Mouse (Mus musculus) neural tube, embryonic 10.5 days (tissue): ENCODE data around the gene Psme3.
"Not testable (repeated sequence)": the region's sequence is repeated elsewhere in the genome, so short reads cannot be mapped to it uniquely, and the experiment has no call there.

Experiments
- DNase-seq: peaks from one replicate; pipeline ENCODE4 v3.0.0-alpha.2; 2017; ENCODE audit warnings: low spot score; ENCODE audit errors: extremely low spot score

Gene Psme3

GRCm38 (mm10) chr11:101312150-101312549, 3.9 kb upstream of the Psme3 start:
- no peak for DNase-seq

DNA sequence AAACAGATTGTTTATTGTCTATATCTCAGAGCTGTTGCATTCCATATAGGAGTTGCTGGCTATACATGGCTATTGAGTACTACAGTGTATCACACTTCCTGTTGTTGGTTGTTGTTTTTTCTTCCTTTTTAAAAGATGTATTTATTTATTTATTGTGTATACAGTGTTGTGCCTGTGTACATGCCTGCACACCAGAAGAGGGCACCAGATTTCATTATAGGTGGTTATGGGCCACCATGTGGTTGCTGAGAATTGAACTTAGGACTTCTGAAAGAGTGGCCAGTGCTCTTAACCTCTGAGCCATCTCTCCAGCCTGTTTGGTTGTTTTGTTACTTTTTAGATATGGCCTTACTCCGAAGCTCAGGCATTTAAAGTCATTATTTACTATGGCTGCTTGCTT, 1.4 kb upstream of the Psme3 start:
- no peak for DNase-seq

GRCm38 (mm10) chr11:101315082-101315650, 847 bp upstream of the Psme3 start:
- DNase-seq = no peak

DNA sequence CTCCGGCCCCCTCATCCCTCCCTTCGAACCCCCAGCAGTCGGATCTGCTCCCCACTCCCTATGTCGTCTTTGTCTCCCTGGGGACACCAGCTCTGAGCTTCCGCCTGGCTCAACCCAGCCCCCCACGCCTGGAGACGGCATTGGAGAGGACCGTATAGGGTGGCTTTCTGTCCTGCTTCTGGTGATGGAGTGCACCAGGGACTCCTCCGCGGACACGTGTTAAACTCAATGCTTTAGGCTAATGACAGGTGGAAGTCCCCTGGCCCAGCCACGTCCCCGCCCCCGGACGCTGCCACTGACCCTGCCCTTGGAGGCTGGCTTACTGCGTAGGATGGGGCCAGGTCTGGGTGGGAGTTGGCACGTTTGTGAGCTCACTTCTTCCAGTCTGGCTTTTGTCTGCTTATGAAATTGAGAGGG, 496 bp downstream of the Psme3 start:
- no peak for DNase-seq

DNA sequence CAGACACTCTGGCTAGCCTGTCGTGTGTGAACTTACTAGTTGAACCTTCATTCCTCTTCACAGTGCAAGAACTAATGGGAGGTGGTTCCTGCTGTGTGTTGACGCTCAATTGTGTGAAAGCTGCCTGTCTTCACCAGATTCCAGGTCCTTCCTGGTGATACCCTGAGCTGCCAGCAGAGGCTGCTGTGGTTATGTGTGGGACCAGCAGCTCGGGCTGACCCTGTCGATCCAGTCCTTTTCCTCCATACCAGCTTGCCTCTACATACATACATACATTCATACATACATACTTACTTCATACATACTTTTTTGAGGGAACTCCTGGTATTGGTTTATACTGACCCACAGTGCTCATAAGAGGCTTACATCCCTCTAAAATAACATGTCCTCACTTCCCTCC, 7.6 kb downstream of the Psme3 start:
- DNase-seq = peak; percentile 64

DNA sequence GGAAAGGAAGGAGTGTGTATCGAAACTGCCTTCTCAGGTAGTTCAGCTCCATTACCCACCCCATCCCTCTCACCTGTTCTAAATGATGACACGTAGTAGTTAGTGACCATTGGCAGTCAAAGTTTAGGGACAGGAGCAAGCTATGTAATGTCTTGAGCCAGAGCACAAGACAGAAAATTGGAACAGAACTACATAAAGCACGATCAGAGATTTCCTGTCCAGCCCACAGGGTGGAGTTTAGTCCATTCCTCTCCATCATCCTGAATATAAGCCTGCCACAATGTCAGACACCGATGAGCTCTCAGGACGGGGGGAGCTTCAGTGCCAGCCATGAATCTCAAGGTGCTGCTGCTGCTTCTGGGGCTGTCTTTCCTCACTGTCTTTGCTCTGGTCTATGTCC, 8.8 kb downstream of the Psme3 start, which contains the start of gene Aoc2:
Gene Aoc2, plus strand, starts transcription at position 301 of the 400 bp plus-strand sequence.
- no peak for DNase-seq

DNA sequence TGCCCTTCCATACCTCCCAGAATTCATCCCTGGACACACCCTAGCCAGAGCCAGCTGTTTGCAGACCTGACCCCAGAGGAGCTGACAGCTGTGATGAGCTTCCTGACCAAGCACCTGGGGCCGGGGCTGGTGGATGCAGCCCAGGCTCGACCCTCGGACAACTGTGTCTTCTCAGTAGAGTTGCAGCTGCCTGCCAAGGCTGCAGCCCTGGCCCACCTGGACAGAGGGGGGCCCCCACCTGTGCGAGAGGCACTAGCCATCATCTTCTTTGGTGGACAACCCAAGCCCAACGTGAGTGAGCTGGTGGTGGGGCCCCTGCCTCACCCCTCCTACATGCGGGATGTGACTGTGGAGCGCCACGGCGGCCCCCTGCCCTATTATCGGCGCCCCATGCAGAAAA, 9.2 kb downstream of the Psme3 start:
- not testable (repeated sequence) for DNase-seq

- no peak for DNase-seq
These were observed 10.1 kb downstream of the Psme3 start for GRCm38 (mm10) chr11:101326147-101326546.

DNA sequence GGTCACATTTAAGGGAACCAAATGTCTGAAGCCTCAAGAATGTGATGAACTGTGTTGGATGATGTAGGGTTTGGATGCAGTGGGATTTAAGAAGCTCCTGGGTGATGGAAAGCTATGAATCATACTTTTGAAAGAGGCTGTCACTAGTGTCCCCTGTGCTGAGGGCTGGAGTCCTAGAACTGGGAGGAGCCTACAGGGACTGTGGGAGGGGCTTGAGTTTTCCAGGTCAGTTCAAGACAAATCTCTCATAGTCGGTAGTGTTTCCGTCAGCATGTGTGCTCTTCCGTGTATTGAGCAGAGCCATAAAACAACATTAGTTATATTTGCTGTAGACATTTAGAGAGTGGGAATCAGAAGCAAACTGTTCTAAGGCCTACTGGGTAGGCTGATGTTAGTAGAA, 11.3 kb downstream of the Psme3 start:
- DNase-seq = no peak

DNA sequence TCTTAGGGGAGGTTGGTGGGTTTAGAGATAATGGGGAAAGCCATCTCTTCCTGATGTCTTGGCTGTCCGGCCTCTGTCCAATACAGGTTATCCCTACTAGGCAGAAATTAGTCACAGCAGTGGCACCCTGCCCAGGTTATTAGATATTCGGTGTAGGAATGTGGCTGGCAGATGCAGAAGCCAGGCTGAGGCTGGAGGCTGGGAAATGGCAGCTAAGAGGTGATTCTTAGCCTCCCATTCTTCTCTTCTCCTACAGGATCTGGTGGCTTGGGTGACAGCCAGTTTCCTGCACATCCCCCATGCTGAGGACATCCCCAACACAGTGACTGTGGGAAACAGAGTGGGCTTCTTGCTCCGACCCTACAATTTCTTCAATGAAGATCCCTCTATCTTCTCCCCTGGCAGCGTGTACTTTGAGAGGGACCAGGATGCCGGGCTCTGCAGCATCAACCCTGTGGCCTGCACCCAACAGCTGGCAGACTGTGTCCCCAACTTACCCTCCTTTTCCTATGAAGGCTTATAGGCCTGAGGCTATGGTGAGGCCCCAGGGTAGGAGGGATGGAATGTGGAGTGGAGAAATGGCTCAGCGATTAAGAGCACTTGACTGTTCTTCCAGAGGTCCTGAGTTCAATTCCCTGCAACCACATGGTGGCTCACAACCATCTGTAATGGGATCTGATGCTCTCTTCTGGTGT, 13.1 kb downstream of the Psme3 start:
- no peak for DNase-seq

DNA sequence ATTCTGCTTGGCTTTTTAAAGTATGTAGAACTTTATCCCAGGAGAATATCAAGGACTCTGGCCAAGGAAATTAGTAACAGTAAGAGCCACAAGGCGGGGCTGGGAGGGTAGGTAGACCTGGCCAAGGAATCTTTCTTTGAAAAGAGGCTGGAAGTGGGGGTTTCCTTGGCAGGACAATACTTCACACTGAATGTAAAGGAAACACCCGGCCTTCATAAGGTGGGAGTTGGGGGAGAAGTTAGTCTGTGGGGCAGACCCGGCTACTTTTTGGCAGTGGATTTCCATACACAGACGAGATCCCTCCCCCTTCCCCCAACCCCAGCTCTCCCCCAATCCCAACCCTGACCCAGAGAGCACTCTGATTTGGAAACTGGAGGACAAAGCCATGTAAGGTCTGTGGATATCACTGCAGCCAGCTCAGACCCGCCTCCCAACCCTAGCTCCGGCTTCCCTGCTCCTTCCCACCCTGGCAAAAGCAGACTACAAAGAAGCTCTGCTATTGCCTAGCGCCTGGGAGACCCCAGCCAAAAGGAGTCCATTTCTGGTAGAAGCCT, 14.4 kb downstream of the Psme3 start, which contains the start of gene Aoc3:
Gene Aoc3, plus strand, starts transcription at position 235 of the 554 bp plus-strand sequence.
- no peak for DNase-seq

DNA sequence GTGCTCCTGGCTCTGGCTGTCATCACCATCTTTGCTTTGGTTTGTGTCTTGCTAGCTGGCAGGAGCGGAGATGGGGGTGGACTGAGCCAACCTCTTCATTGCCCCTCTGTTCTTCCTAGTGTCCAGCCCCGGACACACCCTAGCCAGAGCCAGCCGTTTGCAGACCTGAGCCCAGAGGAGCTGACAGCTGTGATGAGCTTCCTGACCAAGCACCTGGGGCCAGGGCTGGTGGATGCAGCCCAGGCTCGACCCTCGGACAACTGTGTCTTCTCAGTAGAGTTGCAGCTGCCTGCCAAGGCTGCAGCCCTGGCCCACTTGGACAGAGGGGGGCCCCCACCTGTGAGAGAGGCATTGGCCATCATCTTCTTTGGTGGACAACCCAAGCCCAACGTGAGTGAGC, 14.9 kb downstream of the Psme3 start:
- DNase-seq = not testable (repeated sequence)

GRCm38 (mm10) chr11:101332537-101332936, 16.5 kb downstream of the Psme3 start:
- no peak for DNase-seq

GRCm38 (mm10) chr11:101334023-101334422, 18.0 kb downstream of the Psme3 start:
- peak; percentile 26 for DNase-seq

GRCm38 (mm10) chr11:101334516-101334915, 18.5 kb downstream of the Psme3 start:
- peak; percentile 70 for DNase-seq

DNA sequence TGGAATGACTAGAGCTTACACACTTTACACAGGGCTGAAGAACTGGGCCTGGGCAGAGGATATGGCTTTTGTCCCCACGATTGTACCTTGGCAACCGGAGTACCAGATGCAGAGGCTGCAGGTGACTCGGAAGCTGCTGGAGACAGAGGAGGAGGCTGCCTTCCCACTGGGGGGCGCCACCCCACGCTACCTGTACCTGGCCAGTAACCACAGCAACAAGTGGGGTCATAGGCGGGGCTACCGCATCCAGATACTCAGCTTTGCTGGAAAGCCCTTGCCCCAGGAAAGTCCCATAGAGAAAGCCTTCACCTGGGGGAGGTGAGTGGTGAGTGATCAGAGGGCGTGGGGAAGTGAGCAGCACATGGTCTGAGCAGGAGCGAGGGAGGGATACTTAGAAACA, 19.7 kb downstream of the Psme3 start:
- no peak for DNase-seq

- peak; percentile 62 for DNase-seq
These were observed 22.2 kb downstream of the Psme3 start for GRCm38 (mm10) chr11:101338123-101338760.

DNA sequence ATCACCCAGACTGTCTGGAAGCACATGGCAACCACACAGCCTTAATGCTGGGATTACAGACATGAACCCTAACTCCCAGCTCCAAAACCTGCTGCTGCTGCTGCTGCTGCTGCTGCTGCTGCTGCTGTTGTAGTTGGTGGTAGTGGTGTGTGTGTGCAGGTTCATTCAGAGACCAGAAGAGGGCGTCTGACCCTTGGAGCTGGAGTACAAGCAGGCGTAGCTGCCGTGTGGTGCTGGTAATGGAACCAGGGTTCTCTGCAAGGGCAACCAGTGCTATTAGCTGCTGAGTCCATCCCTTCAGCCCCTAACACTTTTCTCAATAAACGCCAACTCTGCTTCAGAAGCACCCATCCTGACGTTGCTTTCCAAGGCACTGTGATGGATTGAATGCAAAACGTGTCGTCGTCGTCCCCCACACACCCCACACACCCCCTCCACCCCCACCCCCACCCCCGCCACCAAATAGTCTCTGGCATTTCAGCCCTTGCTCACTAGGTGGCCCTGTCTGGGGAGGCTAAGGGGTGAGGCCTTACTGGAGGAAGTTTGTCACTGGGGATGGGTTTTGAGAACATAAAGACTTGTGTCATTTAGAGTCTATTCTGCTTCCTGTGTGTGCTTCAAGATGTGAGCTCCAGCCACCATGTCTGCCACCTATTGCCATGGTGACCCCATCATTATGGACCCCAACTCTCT, 31.2 kb downstream of the Psme3 start:
- no peak for DNase-seq

DNA sequence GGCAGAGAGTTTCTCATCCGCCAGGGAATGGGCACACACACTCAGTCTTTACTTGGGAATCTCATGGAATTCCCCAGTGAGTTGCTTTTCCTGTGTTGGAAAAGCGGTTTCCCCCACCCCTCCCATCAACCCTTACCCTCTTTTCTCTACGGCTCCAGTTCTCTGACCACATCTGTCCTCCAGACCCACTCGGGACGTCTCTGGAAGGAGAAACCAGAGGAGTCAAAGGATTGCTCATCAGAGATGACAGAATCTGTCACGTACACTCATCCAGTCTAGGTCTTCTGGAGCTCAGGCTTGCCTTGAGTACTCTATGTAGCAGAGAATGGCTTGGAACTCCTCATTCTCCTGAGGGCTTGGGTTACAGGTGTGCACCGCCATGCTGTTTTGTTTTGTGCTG, 32.8 kb downstream of the Psme3 start:
- no peak for DNase-seq

- DNase-seq = no peak
These were observed 33.2 kb downstream of the Psme3 start for GRCm38 (mm10) chr11:101349216-101349615.

DNA sequence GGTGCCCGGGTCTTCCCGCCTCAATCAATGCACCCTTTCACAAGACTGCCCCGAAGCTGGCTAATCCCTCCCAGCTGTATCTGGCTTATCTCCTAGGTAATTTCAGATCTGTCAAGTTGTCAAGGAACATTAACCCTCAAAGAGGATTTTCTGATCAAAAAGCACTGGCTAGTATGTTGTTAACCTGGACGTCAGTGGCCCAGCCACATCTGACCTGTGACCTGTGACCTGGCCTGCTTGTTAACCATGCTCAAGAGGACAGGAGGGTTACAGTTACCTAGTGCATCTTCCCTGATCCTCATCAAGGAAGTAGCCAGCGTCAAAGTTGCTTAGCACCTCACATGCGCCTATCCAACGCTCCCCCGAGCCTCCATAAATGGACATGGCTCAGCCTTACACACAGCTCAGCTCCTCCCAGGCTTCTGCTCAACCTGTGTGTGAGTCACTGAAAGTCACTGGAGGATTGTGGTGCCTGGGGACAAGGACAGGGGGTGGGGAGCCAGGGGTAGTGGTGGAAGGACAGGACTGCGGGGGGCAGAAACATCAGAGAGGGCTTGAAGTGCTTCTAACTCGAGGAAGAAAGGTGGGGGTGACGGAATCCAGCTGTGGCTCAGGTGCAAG, 35.2 kb downstream of the Psme3 start:
- DNase-seq = no peak
